Mouse (Mus musculus): Measurements from ENCODE around the gene Olfr967.
"Not testable (repeated sequence)": the region's sequence is repeated elsewhere in the genome, so short reads cannot be mapped to it uniquely, and the experiment has no call there.

Olfr967 gene

DNA sequence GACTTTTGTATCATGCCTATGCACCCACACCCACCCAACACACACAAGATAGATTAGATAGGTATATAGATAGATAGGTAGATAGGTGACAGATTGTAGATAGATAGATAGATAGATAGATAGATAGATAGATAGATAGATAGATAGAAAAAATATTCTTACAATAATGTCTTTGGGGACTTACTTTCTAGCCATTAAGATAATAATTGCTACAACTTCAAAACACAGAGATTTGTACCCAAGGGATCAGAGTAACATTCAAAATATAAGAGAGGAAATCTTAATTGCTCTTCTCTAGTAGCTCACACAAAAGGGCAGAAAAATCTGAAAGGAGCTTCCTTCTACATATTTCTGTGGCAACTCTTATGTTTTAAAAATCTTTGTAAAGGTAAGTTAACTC, at the start of gene Olfr967:
Gene Olfr967 (plus strand): TSS at position 301 of the 400 bp plus-strand sequence.
- no peak for DNase-seq (ENCODE audit: low spot score)

DNA sequence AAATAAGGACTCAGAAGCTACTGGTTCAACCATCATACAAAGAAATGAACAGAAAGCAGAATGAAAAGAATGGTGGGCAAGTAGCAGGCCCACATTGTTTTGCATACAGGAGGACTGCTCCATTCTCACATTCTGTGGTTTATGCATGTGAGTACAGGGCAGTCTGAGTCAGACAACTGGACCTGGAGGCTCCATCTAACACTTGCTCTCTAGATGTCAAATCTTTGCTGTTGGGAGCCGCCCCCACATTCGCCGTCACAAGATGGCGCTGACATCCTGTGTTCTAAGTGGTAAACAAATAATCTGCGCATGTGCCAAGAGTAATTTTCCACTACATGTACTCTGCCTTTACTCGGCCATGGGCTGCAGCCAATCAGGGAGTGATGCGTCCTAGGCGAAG, 44.9 kb upstream of the Olfr967 start:
- DNase-seq (ENCODE audit: low spot score) = not testable (repeated sequence)

DNA sequence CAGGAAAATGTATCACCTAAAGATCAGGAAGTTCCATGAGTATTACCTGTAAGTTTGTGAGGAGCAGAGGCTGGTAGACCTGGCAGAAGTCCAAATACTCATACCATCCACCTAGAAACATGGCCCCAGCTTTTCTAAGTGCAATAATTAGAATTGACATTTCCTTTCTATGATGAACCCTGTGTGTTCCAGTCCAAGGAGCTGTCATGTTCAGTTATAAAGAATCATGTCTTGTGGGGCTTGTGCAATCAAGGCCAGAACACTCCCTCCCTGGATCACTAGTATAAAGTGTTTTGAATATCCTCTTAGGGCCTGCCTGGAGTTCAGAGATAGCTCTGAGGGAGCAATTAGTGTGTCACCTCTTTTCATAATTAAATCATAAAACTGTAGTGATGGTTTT, 39.0 kb upstream of the Olfr967 start, which contains the start of gene Olfr149:
Gene Olfr149 (minus strand): TSS at position 101 of the 400 bp plus-strand sequence.
- DNase-seq (ENCODE audit: low spot score) = no peak

DNA sequence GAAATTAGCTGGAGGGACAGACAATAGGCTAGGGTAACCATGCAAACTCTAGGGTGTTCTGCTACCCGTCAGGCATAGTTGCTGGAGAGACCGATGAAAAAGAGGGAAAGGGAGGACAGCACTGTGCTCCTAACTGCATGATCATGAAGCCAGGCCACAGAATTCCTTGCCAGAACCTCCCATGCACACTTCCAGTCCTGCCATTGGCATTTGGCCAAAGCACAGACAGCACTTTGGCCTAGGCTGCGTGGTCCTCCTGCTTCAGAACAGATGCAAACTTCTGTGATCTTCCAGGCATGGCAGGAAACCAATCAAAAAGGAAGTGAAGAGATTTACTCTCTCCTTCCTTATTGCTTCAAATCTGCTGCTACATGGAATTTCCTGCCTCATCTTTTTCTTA, 37.1 kb upstream of the Olfr967 start:
- DNase-seq (ENCODE audit: low spot score) = no peak

DNA sequence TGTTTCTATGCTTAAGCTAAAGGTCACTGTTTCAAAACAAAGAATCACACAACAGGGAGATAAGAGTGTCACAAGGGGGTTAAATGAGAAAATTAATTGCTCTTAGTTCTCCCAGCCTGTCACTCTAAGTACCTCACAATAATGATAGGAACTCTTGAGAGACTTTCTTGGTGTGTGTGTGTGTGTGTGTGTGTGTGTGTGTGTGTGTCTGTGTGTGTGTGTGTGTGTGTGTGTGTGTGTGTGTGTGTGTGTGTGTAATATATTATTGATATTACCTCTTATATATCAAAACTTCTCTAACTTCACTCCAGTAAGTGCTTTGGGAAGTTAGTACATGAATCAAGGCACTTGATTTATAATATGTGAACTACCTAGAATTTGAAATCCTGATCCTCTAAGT, 35.0 kb upstream of the Olfr967 start, which contains the start of gene Olfr965:
Gene Olfr965 (plus strand): TSS at position 301 of the 400 bp plus-strand sequence.
- no peak for DNase-seq (ENCODE audit: low spot score)

DNA sequence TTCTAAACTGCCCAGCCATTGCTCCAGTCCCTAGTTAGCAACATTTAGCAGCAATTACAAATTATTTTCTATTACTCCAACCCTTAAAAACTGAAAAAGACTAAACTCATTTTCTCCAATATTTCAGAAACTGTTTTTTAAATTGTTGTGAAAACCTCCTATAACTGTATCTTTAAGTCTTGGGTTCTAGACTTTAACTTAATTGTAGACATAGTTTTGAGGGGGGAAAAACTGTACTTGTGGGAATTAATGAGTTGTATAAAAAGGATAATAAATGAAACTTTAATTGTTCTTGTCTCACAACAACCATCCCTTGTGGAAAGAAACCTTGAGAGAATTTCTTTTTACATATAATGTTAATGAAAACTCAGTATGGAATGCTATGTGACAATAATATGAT, 15.4 kb upstream of the Olfr967 start, which contains the start of gene Olfr150:
Gene Olfr150 (plus strand): TSS at position 301 of the 400 bp plus-strand sequence.
- no peak for DNase-seq (ENCODE audit: low spot score)

- DNase-seq (ENCODE audit: low spot score) = no peak
These were observed 5.3 kb upstream of the Olfr967 start for GRCm38 (mm10) chr9:39740741-39741140.

DNA sequence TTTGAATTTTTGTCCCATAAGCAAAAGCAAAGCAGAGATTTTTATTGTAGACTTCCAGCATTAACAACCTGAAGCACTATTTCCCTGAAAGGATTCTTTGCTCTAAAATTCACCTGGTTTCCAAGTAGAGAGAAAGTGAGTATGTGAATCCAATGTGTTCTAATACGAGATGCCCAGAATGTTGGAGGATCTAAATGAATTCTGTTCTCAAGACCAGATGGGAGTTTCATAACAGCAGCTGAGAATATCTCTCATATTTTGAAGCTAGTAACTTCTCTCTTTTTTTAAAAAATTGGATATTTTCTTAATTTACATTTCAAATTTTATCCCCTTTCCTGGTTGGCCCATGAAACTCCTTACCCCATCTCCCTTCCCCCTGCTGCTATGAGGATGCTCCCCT, 379 bp downstream of the Olfr967 start:
- DNase-seq (ENCODE audit: low spot score) = no peak

DNA sequence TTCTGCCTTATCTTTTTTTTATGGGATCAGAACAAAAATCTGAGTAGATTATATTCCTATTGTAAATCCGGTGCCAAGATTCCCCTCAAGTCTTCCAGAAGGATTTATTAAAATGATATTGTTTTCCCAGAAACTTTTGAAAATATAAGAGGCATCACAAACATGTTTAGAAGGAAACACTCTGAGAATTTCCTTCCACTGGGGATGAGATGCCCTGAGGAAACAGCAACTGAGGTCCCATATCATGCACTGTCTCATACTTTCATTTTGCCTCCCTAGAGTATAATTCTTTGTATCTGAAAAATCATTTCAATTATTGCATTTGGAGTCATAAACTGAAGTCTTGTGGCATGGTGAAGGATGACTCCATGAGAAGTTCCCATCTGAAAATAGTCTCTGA, 37.1 kb downstream of the Olfr967 start, which contains the start of gene Olfr968:
Gene Olfr968 (minus strand): TSS at position 101 of the 400 bp plus-strand sequence.
- no peak for DNase-seq (ENCODE audit: low spot score)

DNA sequence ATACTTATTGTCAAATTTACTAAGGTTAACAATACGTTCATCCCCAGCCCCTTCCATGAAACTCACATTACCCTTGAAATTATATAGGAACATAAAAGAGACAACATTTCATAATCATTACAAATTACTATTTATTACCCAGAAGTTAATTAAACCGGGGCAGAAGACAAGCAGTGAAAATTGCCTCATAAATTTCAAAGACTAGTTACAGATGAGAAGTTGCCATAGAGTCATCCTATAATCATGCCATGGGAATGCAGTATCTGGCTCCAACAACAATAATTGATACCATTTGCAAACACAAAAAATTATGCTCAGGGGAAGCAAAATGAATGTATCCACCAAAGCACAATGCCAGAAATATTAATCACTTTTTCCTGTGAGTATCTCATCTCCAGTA, 44.5 kb downstream of the Olfr967 start, which contains the start of gene Olfr969:
Gene Olfr969 (plus strand): TSS at position 388 of the 400 bp plus-strand sequence.
- no peak for DNase-seq (ENCODE audit: low spot score)

Measured in retina, embryonic 14.5 days (tissue).